Mouse (Mus musculus): ENCODE results near the gene Ak8. TPM values are rescaled to one million over a fixed set of nuclear protein-coding genes. Genes with fewer than 3 reads are reported as not detected.

Gene Ak8
- total and polyA plus RNA-seq, 3 experiments: 1.5 to 2.6 TPM; not detected in 1

- TF ChIP-seq CHD2 (IDR thresholded peaks at IDR 0.05; ENCODE audit: low read length) (no peak), EP300 (IDR thresholded peaks at IDR 0.05; ENCODE audit: low read depth in 1 of 2, low read length in 2 of 2) (no peak), CTCF (IDR thresholded peaks at IDR 0.05 in 2 of 3, conservative IDR thresholded peaks at IDR 0.05 in 1 of 3; ENCODE audit: control insufficient read depth in 1 of 3, insufficient read depth in 1 of 3, low read depth in 2 of 3, low read length in 3 of 3, poor library complexity in 1 of 3, severe bottlenecking in 1 of 3) (peak; percentile 76 to 98 (median 93)), JUND (IDR thresholded peaks at IDR 0.05; ENCODE audit: low read depth, low read length) (0 out of 2 replicates have a peak, but pooled peaks have one; percentile 61), POLR2AphosphoS5 (IDR thresholded peaks at IDR 0.05; ENCODE audit: borderline replicate concordance, low read depth, low read length) (no peak), TAL1 (IDR thresholded peaks at IDR 0.05; ENCODE audit: low read length) (no peak), RAD21 (IDR thresholded peaks at IDR 0.05; ENCODE audit: low read depth, low read length) (peak; percentile 98), MYB (IDR thresholded peaks at IDR 0.05; ENCODE audit: low read depth, low read length) (no peak), MAFK (IDR thresholded peaks at IDR 0.05; ENCODE audit: borderline replicate concordance, low read depth, low read length) (no peak), BHLHE40 (IDR thresholded peaks at IDR 0.05; ENCODE audit: borderline replicate concordance, low read depth, low read length) (no peak), HCFC1 (IDR thresholded peaks at IDR 0.05; ENCODE audit: low read depth, low read length) (no peak), ETS1 (IDR thresholded peaks at IDR 0.05; ENCODE audit: low read depth, low read length) (no peak), MEF2A (IDR thresholded peaks at IDR 0.05; ENCODE audit: extremely low read depth, insufficient replicate concordance, low read depth, low read length, poor library complexity, severe bottlenecking) (no peak), CHD1 (IDR thresholded peaks at IDR 0.05; ENCODE audit: low read depth, low read length) (no peak), ELF1 (IDR thresholded peaks at IDR 0.05; ENCODE audit: low read depth, low read length) (0 out of 2 replicates have a peak, but pooled peaks have one; percentile 27), GABPA (IDR thresholded peaks at IDR 0.05; ENCODE audit: low read depth, low read length) (no peak), GATA1 (IDR thresholded peaks at IDR 0.05; ENCODE audit: low read depth, low read length) (no peak)
Observed at GRCm38 (mm10) chr2:28755451-28755850, 55.5 kb downstream of the Ak8 start (continued).

- no peaks in the 10 kb centered on the region for H3K79me2 ChIP-seq (ENCODE audit: control insufficient read depth, insufficient read depth, low read length, poor library complexity)
- H3K4me1 ChIP-seq (ENCODE audit: control insufficient read depth in 1 of 2, insufficient read depth in 2 of 2, low read length in 2 of 2): peaks cover 0 to 12% of the 10 kb centered on the region in 2 experiments; a peak in 2 of 4 replicates
- H3K4me3 ChIP-seq (ENCODE audit: control insufficient read depth in 1 of 2, insufficient read depth in 1 of 2, low read depth in 2 of 2, low read length in 2 of 2): no peak overlapping the region
- H3K9me3 ChIP-seq (replicated peaks; ENCODE audit: insufficient read depth, low read length): no peaks in the 10 kb centered on the region
- peaks cover 0 to 5% of the 10 kb centered on the region in 2 experiments; a peak in 2 of 4 replicates for H3K36me3 ChIP-seq (ENCODE audit: control insufficient read depth in 1 of 2, insufficient read depth in 2 of 2, low read length in 2 of 2)
- no peak overlapping the region for H3K27ac ChIP-seq (ENCODE audit: control insufficient read depth, low read depth, low read length)
- peak overlapping the region; percentile 53 for H3K9ac ChIP-seq (ENCODE audit: control insufficient read depth, low read depth, low read length, poor library complexity, severe bottlenecking)
- peak; percentile 87 for DNase-seq (ENCODE audit: low read depth, low spot score)
- H3K27me3 ChIP-seq (ENCODE audit: control insufficient read depth in 1 of 2, insufficient read depth in 2 of 2, low read length in 2 of 2): no peaks in the 10 kb centered on the region
- TF ChIP-seq ZMIZ1 (IDR thresholded peaks at IDR 0.05; ENCODE audit: low read depth, low read length) (no peak), EP300 (IDR thresholded peaks at IDR 0.05; ENCODE audit: low read depth in 1 of 2, low read length in 2 of 2) (no peak), MYB (IDR thresholded peaks at IDR 0.05; ENCODE audit: low read depth, low read length) (no peak), MYC (IDR thresholded peaks at IDR 0.05; ENCODE audit: low read depth, low read length) (no peak), TAL1 (IDR thresholded peaks at IDR 0.05; ENCODE audit: low read length) (no peak), HCFC1 (IDR thresholded peaks at IDR 0.05; ENCODE audit: low read depth, low read length) (no peak), CHD1 (IDR thresholded peaks at IDR 0.05; ENCODE audit: low read depth, low read length) (no peak), POLR2AphosphoS2 (IDR thresholded peaks at IDR 0.05; ENCODE audit: low read length) (no peak), GABPA (IDR thresholded peaks at IDR 0.05; ENCODE audit: low read depth, low read length) (no peak), E2F4 (IDR thresholded peaks at IDR 0.05; ENCODE audit: borderline replicate concordance, low read depth, low read length) (no peak), MEF2A (IDR thresholded peaks at IDR 0.05; ENCODE audit: extremely low read depth, insufficient replicate concordance, low read depth, low read length, poor library complexity, severe bottlenecking) (no peak), MXI1 (IDR thresholded peaks at IDR 0.05; ENCODE audit: low read depth, low read length) (no peak), TCF12 (IDR thresholded peaks at IDR 0.05; ENCODE audit: low read depth, low read length) (no peak), POLR2AphosphoS5 (IDR thresholded peaks at IDR 0.05; ENCODE audit: borderline replicate concordance, low read depth, low read length) (no peak), BHLHE40 (IDR thresholded peaks at IDR 0.05; ENCODE audit: borderline replicate concordance, low read depth, low read length) (no peak), MAFK (IDR thresholded peaks at IDR 0.05; ENCODE audit: borderline replicate concordance, low read depth, low read length) (no peak), USF1 (IDR thresholded peaks at IDR 0.05; ENCODE audit: low read depth, low read length) (no peak), NELFE (IDR thresholded peaks at IDR 0.05; ENCODE audit: low read depth, low read length) (no peak), GATA1 (IDR thresholded peaks at IDR 0.05; ENCODE audit: low read depth, low read length) (no peak), RAD21 (IDR thresholded peaks at IDR 0.05; ENCODE audit: low read depth, low read length) (peak; percentile 88), ZC3H11A (IDR thresholded peaks at IDR 0.05; ENCODE audit: low read depth, low read length) (peak; percentile 83), SMC3 (IDR thresholded peaks at IDR 0.05; ENCODE audit: low read depth, low read length) (peak; percentile 91), USF2 (IDR thresholded peaks at IDR 0.05; ENCODE audit: borderline replicate concordance in 1 of 2, insufficient read depth in 1 of 2, low read depth in 1 of 2, low read length in 2 of 2) (no peak), SIN3A (IDR thresholded peaks at IDR 0.05; ENCODE audit: low read length) (peak; percentile 55), JUND (IDR thresholded peaks at IDR 0.05; ENCODE audit: low read depth, low read length) (no peak), RCOR1 (IDR thresholded peaks at IDR 0.05; ENCODE audit: low read depth, low read length) (no peak), TBP (IDR thresholded peaks at IDR 0.05; ENCODE audit: low read depth, low read length) (peak; percentile 46; the same call in 1 of the 2 replicates), KAT2A (conservative IDR thresholded peaks at IDR 0.05; ENCODE audit: low read depth, low read length) (no peak), ETS1 (IDR thresholded peaks at IDR 0.05; ENCODE audit: low read depth, low read length) (no peak), CHD2 (IDR thresholded peaks at IDR 0.05; ENCODE audit: low read length) (no peak)
Observed at GRCm38 (mm10) chr2:28756201-28756600, 56.2 kb downstream of the Ak8 start.
